Mouse (Mus musculus) adrenal gland, postnatal 4 days (tissue): ENCODE measurements around the gene 4930503E14Rik. TPM values are rescaled to one million over a fixed set of nuclear protein-coding genes. Genes with fewer than 3 reads are reported as not detected.
"Not testable (repeated sequence)": the region's sequence is repeated elsewhere in the genome, so short reads cannot be mapped to it uniquely, and the experiment has no call there.

ENCODE experiments used
- DNase-seq, 2 experiments: peaks; one replicate each; pipeline ENCODE4 v3.0.0; 2021 to 2022; ENCODE audit warnings: low spot score in 2 of 2, mixed read lengths in 2 of 2
- long read RNA-seq, 2 experiments: library from polyadenylated mRNA; stranded (forward); transcript quantifications; one replicate each; pipeline ENCODE4 v2.0.0; 2021
- total RNA-seq, 2 experiments: library from RNA; stranded (reverse); gene quantifications; 2 replicates each; pipeline ENCODE4 v1.2.3; 2021

4930503E14Rik gene
- total RNA-seq: not detected
- long read RNA-seq, experiment 1: 0 reads
- long read RNA-seq, experiment 2: 0 reads

- not testable (repeated sequence) for DNase-seq
Measured at GRCm38 (mm10) chr14:44213154-44213553, at the start of gene 4930503E14Rik. 4930503E14Rik (minus strand) TSS chr14:44213254.

DNA sequence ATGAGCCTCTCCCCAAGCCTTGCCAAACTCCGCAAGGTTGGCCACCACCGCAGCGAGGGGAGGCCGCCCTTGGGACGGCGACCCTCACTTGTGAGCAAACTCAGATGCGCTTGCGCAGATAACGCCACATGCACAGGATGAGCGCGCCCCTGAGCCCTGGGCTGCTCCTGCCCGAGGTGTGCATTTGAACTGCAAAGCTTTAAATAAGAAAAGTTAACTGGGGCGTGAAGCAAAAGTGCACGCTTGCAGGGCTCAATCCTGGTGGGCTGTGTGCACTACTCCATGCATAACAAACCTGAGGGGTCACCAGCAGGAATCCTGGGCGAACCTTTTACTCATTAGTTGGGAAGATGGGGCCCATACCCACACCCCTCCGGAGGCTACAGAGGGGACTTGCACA lies 35.0 kb upstream of the 4930503E14Rik start:
- no peak for DNase-seq

GRCm38 (mm10) chr14:44197361-44197760 lies 15.7 kb downstream of the 4930503E14Rik start, which contains the start of gene Gm8212:
Gm8212 (plus strand) TSS chr14:44197661.
- not testable (repeated sequence) for DNase-seq

DNA sequence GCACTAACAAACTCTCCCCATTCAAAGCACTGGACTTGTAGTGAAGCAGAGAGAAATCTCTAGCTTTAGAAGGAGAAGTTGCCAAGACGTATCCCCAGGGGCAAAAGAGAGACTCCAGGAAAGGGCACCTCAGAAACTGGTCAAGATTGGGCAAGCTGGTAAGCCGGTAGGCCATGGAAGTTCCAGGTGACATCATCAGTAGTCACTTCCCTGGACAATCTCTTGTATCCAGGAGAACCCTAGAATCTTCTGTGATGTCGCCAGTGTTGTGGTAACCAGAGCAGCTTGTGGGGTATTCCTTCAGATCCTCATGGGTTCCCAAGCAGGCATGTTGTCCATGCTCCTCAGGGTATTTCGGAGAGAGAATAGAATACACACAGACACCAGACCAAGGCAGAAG lies 89.5 kb downstream of the 4930503E14Rik start, which contains the start of gene Gm3327:
TSS of gene Gm3327 (plus strand) at position 301 of the 400 bp plus-strand sequence.
- not testable (repeated sequence) for DNase-seq

Other genes starting within 250 kb of the 4930503E14Rik start
- not detected for gene Ang6, start 211.0 kb downstream of the 4930503E14Rik start, total RNA-seq
- gene Ear2, start 110.6 kb downstream of the 4930503E14Rik start, total RNA-seq: 1 to 10 TPM; 2.2 to 3.2 TPM
- gene Gm3327, start 89.4 kb downstream of the 4930503E14Rik start, total RNA-seq: not detected
- gene Gm8212, start 15.6 kb downstream of the 4930503E14Rik start, total RNA-seq: not detected
- gene Gm8220, start 72.3 kb upstream of the 4930503E14Rik start, total RNA-seq: not detected
- gene Gm5930, start 125.3 kb upstream of the 4930503E14Rik start, total RNA-seq: not detected
- gene Gm8229, start 152.1 kb upstream of the 4930503E14Rik start, total RNA-seq: not detected
- gene Gm3371, start 197.4 kb upstream of the 4930503E14Rik start, total RNA-seq: not detected
- not detected for gene Gm8232, start 220.4 kb upstream of the 4930503E14Rik start, total RNA-seq